Mouse (Mus musculus): ENCODE data around the gene Nr4a1.
A peak's percentile ranks its signal among the peaks of the same experiment; 100 is the strongest.

Nr4a1 gene

DNA sequence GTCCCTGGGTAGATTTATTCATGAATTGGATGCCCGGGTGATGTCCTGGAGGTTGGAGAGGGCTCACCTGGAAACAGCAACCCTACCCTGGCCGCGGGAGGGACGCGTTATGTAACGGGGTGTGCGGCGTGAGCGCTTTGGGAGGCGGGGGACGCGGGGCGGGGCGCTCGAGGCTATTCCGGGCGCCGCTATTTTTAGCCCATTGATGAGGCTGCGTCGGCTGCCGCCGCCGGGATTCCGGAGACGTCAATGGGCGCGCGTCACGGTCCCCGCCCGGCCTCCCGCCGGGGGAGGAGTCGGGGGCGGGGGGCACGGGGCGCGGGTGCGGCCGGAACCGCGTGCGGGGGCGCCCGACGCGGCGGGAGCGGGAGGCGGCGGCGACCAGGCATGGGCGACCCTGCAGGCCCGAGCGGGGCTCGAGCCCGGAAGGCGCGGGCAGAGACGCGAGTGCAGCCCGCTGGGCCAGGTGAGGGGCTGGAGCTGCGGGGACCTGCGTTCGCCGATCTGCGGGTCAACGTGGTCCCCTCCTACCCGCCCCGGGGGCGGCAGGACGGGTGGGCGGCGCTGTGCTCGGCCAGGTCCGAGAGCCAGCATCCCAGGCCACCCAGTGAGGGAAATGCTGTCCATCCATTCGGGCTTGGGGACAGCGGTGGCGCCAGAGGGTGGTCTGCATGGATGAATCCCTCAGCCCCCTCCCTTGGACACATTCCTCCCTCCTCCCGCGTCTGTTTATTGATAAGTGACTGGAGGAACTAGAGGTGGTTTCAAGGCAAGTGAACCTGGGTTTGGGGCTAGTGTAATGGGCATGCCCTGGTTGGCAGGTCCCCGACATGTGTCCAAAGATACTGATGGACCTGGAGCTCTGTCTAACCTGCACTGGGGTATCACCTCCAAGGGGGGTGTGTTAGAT lies at the start of gene Nr4a1:
Nr4a1 (plus strand) TSS at position 384 of the 910 bp plus-strand sequence.
- peak; percentile 56 for DNase-seq (ENCODE audit: low read depth, low spot score)

DNA sequence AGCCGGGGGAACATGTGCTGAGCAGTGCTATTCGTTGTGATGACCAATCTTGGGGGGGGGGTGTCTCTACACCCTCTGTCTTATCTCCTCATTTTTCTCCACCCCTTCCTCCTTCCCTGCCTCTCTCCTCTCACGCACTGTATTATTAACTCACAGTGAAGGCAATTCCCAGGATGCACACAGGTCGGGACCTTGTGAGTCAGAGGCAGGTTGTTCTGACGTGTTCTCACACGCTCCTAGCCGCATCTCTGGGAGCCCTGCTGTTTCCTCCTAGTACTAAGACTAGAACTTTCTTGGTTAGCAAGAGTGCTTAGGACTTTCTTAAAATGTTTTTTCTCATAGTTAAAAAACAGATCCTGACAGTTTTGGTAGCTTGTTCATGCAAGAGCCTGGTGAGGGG lies 49.3 kb upstream of the Nr4a1 start:
- no peak for DNase-seq (ENCODE audit: low read depth, low spot score)

DNA sequence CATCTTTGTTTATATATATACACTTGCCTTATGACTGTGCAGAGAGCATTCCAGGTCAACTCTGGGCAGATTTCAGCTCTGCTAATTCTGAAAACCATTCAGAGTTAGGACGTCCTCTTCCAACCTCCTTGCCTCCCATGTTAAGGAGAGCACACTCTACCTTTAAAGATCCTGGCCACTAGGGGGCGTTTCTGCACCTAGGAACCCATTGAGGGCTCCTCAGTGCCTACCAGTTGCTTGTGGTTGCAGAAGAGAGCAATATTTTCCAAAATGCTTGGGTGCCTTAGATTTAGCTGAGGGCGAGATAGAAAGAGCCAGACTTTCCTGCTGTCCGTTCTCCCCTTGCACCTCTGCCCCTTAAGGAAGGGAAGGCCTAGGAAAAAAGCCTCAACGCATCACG lies 43.8 kb upstream of the Nr4a1 start:
- peak; percentile 77 for DNase-seq (ENCODE audit: low read depth, low spot score)

DNA sequence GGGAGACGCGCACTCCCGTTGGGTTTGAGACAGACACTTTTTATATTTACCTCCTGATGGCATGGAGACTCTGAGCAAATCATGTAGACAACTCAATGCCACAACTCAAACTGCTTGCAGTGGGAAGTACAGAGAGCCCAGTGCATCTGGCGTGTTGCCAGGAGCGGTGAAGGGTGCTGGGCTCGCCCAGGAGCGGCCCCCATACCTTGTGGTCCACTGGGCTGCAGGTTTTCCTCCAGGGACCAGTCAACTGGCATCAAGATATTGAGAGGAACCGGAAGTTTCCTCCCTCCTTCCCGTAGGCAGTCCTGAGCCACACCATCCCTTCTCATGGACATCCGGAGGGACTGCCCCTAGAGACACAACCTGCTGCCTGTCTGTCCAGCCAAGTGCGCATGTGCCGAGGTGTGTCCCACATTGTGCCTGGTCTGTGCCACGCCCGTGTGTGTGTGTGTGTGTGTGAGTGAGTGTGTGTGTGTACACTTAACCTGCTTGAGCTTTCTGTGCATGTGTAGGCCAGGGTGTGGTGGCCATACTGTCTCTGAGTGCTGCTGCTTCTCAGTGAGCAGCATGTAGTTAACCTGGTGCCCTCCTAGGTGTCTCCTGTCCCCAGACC lies 43.0 kb upstream of the Nr4a1 start:
- no peak for DNase-seq (ENCODE audit: low read depth, low spot score)

DNA sequence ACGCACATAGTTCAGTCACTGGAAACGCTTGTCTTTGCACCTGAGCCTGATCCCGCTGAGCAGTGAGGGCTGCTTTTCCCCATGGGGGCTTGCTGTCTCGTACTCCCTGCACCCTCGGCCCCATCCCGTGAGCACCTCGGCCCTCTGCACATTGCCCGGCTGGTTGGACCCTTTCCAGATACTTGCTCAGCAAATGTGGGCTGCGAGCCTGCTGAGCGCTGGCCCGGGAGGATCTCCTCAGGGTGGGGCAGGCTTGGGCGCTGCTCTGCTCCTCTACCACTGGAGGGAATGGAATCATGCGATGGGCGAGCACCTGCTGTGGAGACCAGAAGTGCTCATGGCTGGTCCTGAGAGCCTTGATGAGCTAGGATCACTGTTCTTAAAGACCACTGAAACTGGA lies 41.6 kb upstream of the Nr4a1 start:
- DNase-seq (ENCODE audit: low read depth, low spot score), result no peak

DNA sequence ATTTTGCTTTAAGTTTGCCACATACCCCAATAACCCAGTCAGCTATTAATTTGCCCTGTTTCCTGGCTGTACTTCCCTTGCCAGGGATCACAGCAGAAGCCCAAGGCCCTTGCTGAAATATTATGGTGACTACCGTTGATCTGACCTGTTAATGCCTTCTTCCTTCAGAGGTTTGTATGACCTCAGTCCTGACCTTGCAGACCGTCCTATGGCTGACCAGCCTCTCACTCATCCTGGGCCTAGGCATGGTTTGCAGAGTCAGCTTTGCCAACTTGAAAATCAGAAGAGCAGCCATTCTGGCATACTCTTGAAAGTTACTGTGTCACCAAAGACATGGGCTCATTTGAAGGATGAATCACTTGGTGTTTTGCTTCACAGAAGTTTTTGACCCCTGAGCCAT lies 38.9 kb upstream of the Nr4a1 start:
- peak; percentile 42 for DNase-seq (ENCODE audit: low read depth, low spot score)

DNA sequence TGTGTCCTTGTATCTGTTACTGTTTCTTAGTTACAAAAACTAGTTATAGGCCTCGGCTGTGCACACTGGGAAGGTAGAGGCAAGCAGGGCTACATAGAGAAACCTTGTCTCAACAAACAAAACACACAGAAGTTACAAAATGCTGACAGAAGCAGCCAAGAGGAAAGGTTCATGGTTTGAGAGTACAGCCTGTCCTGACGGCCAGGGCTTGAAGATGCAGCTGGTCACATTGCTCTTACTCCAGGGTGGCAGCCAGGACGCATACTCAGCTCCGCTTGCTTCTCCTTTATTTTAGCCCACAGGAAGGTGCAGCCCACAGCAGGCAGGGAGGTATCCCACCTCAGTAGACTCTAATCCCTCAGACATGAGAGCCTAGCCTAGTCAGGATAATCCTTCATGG lies 38.0 kb upstream of the Nr4a1 start:
- DNase-seq (ENCODE audit: low read depth, low spot score), result no peak

DNA sequence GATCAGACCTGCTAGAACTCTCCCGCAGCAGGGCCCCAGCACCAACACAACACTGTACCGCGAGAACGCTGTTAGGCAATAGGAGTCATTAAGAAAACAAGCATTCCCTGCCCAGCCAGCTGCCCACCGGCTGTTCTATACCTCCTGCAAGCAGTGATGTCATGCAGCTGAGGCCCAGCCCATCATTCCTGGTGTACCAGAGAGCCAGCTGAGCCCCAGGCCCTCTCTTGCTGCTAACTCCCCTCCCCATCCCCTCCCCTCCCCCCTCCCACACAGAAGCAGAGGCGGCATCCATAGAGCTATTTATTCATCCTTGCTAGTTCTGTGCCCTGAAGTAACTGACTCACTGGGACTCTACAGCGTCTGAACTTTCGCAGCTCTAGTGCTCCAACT lies 33.2 kb upstream of the Nr4a1 start:
- DNase-seq (ENCODE audit: low read depth, low spot score), result peak; percentile 63

DNA sequence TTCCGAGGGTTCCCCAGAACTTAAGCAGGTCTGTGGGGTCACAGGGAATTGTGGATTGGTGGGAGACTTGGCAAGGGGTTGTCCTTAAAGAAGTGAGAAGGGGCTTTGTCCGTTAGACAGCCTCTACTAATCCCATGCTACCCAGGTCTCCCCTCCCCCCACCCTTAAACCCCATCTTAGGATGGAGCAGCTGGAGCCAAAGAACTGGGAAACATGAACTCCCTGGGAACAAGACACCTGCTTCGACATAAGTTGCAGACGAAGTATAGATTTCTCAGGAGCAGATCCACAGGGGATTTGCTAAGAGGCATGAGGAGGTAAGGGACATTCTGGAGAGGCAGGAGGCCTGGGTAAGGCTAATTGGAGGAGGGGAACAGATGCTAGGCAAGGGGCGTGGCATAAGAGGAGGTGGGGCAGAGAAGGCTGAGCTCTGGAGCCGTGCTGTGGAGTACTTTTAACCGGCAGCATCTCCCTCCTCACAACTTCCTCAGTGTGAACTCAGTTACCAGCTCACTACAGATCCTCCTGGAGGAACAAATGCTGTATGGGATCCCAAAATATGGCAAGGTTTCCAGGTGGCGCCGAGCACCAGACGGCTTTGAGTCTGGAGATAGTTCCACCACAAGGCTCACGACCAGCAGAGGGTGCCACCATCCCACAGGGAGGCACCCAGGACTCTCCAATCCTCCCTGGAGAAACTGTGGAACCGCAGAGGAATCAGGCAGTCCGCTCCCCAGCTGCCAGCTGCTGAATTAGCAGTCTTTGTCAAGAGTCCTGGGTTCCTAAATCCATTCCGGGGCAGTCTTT lies 32.6 kb upstream of the Nr4a1 start:
- DNase-seq (ENCODE audit: low read depth, low spot score), result peak; percentile 84

DNA sequence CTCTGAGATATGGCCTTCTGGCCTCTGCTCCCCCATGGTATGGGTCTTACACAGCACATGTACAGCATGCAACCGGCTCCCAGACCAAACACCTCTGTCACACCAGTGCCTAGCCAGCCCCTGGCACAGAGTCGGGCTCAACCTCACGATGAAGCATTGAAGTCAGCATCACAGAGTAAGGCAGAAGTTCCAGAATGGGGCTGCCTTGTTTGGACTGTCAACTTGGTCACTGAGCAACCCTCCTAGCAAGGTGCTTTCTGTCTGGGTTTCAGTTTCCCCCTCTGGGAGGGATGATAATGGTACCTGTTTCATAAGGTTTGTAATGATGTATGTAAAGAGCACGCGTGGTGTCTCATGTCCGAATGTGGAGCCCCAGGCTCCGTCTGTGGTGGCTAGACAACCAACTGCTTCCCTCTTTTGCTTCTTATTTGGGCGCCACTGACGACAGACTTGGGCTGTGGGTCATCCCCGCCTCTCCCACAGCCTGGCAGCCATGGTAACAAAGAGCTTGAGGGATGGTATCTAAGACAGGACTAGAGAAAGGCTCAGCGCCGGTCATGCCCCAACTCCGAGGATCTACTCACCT lies 31.1 kb upstream of the Nr4a1 start:
- DNase-seq (ENCODE audit: low read depth, low spot score), result no peak

DNA sequence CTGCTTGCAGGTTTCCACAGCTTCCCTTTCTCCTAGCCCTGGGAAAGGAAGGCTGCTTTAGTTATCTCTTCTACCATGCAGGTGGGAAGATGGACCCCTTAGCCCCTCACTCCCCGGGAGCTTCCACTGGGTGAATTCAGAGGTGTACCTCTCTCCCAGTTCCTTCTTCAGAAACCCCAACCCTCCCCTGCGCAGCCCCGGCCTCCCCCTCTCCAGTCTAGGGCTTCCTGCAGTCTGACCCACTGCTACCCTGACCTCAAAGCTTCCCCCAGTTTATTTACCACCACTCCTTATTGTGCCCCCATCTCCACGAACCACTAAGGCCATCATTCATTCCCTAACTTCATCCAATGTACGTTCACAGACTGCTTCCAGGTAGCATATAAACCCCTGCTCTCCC lies 30.5 kb upstream of the Nr4a1 start:
- DNase-seq (ENCODE audit: low read depth, low spot score), result no peak

DNA sequence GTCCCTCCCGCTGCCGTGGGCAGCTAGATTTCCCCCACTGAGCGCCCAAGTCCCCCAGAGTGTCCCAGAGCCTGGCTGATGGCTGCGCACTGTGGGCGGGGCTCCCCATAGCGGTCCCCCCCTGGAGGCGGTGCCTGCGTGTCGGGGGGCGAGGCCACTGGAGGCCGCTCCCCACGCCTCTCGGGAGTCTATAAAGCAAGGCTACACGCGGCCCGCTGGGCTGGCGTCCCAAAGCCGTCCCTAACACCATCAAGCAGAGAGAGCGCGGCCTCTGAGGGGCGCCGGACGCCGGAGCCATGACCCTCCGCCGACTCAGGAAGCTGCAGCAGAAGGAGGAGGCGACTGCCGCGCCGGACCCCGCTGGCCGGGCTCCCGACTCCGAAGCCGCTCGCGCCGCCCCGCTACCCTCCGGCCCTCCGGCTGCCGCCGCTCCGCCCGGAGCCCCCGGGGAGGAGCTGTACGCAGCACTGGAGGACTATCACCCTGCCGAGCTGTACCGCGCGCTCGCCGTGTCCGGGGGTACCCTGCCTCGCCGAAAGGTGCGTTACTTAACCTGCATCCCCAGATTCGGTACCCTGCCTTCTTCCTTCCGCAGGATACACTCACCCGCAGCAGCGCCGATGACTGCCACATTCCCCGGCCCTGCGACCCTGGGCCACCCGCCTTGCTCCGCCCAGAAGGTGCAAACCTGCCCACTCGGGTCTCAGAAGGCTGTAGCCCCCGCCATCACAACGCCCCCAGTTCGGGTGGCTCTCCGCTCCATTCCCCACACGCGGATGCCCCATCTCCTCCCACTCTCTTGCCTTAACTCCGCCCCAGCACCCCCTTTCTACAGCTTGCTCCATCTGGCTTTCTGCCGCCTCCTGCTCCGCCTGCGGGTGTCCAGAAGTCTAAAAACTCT lies 29.8 kb upstream of the Nr4a1 start, which contains the start of gene Grasp:
Grasp (plus strand) TSS at position 183 of the 901 bp plus-strand sequence.
- DNase-seq (ENCODE audit: low read depth, low spot score), result peak; percentile 78

DNA sequence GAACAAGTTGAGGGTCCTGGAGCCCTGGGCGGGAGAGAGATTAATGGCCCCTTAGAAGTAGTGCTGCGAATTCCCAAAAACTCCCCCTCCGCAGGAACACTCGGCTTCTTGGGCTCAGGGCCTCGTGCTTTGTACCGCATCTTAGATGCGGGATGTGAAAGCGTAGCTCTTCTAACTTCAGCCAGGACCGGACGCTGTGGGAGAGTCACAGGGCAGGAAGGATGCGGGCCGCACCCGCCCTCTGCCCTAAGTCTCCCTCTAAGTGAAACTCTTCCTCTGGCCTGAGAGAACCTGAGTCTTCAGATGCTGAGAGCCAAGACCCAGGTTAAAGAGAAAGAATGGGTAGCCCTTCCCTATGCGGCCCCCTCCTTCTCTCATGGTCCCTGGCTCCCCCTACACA lies 29.1 kb upstream of the Nr4a1 start:
- DNase-seq (ENCODE audit: low read depth, low spot score), result peak; percentile 46

DNA sequence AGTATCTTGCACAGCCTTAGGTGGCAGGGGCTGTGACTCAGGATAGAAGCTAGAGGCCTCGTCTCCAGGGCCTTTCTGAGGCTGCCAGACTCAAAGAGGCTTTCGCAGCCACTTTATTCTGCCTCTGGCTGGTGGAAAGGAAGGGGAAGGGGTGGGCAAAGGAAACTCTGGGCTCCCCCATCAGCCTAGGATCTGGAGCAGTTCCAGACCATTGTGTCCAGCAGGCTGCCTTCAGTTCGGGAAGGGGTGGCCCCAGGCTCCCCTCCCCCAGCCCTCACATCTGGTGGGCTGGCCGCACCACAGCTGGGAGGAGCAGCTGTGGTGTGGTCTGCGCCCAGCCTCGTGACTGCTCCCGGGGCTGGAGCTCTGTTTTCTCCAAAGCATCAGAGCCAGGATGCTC lies 26.1 kb upstream of the Nr4a1 start:
- DNase-seq (ENCODE audit: low read depth, low spot score), result no peak

DNA sequence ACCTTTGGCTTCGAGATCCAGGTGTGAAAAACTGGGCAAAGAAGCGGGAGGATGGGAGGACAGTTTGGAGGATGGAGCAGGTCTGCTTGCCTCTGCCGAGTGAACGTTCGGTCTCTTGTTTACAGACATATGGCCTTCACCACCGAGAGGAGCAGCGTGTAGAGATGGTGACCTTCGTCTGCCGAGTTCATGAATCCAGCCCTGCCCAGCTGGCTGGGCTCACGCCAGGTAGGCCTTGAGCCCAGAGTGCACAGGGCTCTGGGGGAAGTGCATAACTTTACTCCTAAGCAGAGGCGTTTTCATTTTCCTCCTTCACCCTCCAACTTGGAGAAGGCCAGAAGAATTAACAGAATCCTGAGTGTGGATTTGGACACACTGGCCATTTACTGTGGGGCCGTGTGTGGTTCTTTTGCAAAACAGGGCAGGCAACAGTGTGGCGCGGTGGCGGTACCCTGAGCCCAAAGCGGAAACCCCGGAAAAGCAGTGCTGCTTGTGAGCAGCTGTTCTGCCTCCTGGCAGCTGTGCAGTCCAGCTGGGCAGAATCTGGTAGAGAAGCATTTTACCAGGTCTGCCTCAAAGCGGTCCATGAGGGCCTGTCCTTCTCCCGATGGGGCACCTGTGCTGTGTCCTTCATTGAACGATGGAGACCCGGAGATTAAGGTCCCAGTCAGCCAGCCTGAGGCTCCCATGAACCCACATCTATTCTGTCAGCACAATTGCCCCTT lies 25.0 kb upstream of the Nr4a1 start:
- no peak for DNase-seq (ENCODE audit: low read depth, low spot score)

DNA sequence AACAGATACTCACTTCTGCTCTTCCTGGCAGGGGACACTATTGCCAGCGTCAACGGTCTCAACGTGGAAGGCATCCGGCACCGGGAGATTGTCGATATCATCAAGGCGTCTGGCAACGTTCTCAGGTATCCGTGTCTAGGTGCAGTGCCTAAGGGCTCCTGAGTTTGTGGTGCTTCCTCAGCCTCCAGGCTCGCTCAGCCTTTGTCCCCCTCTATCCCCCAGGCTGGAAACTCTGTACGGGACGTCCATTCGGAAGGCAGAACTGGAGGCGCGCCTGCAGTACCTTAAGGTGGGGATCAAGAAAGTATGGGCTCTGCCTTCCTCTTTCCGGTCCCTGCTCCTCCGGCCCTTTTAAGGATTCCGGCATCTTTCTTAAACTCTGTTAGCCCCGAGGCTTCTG lies 23.6 kb upstream of the Nr4a1 start:
- no peak for DNase-seq (ENCODE audit: low read depth, low spot score)

DNA sequence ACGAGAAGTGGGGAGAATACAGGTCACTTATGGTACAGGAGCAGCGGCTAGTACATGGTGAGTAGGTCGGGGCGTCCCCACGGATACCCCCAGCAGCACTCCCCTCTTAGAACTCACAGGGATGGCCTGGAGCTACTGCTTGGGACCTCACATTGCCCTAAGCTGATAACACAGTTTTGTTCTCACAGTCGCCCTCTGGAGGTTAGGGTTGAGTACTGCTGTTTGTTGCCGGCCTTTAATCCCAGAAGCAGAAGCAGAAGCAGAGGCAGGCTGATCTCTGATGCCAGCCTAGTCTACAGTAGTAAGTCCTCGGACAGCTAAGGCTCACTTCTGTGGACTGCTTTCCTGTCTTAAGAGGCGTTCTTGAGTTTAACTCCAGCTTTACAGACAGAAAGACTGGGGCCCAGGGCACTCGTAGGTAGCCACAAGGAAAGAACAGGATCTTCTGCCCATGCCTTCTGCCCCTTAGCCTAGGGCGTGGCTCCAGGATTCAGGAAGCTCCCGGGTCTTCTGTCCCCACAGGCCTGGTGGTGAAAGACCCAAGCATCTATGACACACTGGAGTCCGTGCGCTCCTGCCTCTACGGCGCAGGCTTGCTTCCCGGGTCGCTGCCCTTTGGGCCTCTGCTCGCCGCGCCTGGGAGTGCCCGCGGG lies 22.9 kb upstream of the Nr4a1 start:
- peak; percentile 73 for DNase-seq (ENCODE audit: low read depth, low spot score)

DNA sequence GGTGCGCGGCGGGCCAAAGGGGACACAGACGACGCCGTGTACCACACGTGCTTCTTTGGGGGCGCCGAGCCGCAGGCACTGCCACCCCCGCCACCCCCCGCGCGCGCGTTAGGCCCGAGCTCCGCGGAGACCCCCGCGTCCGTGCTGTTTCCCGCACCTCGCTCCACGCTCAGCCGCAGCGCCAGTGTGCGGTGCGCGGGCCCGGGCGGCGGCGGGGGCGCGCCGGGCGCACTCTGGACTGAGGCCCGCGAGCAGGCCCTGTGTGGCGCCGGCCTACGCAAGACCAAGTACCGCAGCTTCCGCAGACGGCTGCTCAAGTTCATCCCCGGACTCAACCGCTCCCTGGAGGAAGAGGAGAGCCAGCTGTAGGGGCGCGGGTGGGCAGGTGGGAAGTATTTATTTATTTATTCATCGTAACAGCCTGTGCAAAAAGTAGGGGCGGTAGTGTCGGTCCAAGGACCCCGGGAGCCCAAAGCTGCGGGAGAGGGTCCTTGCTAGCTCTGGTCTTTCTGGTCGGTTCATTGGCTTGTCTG lies 22.4 kb upstream of the Nr4a1 start:
- no peak for DNase-seq (ENCODE audit: low read depth, low spot score)

DNA sequence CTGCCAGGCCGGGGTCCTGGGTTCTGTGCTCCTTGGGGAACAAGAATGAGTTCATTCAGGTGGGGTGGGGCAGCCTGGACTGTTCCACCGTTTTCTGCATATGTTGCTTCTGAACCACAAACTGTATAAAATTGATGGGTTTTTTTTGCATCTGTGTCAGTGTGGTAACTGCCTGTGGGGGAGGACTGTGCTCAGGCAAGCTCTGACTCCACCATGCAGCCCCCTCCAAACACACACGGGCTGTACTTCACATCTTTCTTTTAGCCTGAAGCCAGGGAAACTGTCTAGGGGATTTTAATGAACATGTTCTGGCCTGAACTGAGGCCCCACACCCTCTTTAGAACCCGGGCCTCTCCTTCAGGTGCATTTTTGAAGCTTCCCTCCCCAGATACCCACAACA lies 21.5 kb upstream of the Nr4a1 start:
- DNase-seq (ENCODE audit: low read depth, low spot score), result no peak

Data from 3T3-L1 (cell line).